Mouse (Mus musculus) gastrocnemius, postnatal 25 days (tissue): ENCODE measurements around the gene Il17f. TPM values are rescaled to one million over a fixed set of nuclear protein-coding genes. Genes with fewer than 3 reads are reported as not detected.
"Not testable (repeated sequence)": the region's sequence is repeated elsewhere in the genome, so short reads cannot be mapped to it uniquely, and the experiment has no call there.

Experiments used
- DNase-seq: peaks from one replicate; pipeline ENCODE4 v3.0.0; 2022
- total RNA-seq, 2 experiments: library from RNA; stranded (reverse); gene quantifications; 1 replicate in 1 of 2; 2 replicates in 1 of 2; pipeline ENCODE4 v1.2.3; 2021

The Il17f gene
- total RNA-seq, 2 experiments from 2014 or later: not detected

GRCm38 (mm10) chr1:20778366-20778765, 12.1 kb downstream of the Il17f start:
- DNase-seq: no peak

GRCm38 (mm10) chr1:20774026-20774730, 16.2 kb downstream of the Il17f start:
- DNase-seq: not testable (repeated sequence)

- DNase-seq: no peak
Measured at GRCm38 (mm10) chr1:20766526-20766925, 23.9 kb downstream of the Il17f start.

DNA sequence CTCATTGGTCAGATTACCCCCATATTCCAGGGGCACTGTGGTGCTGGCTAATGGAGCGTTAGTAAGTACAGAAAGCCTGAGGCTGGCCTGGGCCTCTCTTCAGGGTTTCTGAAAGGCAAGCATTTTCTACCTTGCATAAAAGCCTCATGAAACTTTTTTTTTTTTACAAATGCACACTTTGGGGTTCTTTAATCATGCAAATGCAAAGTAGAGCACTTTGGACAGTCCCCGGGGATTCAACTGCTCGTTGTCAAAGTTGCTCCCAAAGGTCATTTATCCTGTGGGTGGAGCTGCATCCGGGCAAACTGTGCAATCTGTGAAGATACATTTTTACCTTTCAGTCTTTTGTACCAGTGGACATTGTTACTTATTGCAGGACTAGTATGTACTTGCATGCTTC, 29.0 kb downstream of the Il17f start:
- DNase-seq: no peak

DNA sequence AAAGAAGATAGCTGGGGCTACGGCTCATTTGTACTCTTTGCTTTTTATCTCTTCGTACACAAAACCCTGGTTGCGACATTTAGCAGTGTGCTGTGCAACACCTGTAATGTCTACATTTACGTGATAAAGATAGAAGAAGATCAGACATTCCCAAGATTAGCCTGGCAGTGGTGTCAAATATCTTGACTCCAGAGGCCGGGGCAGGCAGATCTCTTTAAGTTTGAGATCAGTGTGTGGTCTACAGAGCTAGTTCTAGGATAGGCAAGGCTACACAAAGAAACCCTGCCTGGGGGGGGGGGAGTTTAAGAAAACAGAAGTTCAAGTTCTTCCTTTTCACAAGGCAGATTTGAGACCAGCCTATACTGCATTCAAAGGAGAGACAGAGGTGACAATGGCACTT, 30.1 kb downstream of the Il17f start:
- DNase-seq: no peak

GRCm38 (mm10) chr1:20759799-20760198, 30.6 kb downstream of the Il17f start:
- DNase-seq: no peak

- no peak for DNase-seq
Measured at GRCm38 (mm10) chr1:20757586-20757985, 32.8 kb downstream of the Il17f start.

GRCm38 (mm10) chr1:20754439-20754838, 36.0 kb downstream of the Il17f start:
- DNase-seq: no peak

GRCm38 (mm10) chr1:20740496-20740998, 49.9 kb downstream of the Il17f start:
- no peak for DNase-seq

- DNase-seq: no peak
Measured at GRCm38 (mm10) chr1:20738483-20738882, 51.9 kb downstream of the Il17f start.

DNA sequence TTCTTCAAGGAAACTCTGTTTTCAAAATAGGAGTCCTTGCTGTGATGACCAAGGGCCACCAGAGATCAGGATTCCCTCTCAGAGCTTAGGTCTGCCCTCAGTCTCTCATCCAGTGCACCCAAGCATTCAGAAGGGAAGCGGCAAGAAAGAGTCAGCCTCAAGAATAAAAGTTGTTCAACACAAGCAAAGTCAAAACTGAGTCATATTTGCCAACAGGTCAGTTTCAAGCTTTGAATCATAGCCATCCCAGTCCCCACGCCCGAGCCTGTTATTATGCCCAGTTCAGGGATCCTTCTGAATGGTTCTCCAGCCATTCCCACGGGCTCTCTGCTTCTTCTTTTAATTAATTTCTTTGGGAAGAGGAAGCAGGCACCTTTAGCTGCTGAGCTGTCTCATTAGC, 53.8 kb downstream of the Il17f start:
- DNase-seq: no peak

DNA sequence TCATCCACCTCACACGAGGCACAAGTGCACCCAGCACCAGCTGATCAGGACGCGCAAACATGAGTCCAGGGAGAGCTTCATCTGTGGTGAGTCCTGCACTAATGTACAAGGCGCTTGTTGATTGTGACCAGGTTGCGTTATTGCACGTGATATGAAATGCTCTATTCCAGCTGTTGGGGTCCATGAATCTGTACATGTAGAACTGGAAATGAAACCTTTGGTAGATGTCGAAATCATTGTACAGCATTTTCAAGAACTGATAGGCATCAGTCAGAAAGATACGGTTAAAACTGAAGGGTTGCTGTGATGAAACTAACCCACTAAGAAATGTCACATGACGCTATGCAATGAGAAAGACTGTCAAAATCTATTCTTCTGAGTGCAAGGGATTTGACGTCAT, 59.5 kb downstream of the Il17f start, which contains the start of gene Il17a:
Il17a (plus strand) TSS at position 3 of the 400 bp plus-strand sequence.
- no peak for DNase-seq

Other genes with a start within 250 kb of the Il17f start
- gene Pkhd1, start 172.6 kb downstream of the Il17f start, total RNA-seq: under 1 TPM; 0.10 to 0.13 TPM
- gene Il17a, start 59.7 kb downstream of the Il17f start, total RNA-seq: not detected
- gene Mcm3, start 29.7 kb upstream of the Il17f start, total RNA-seq: 1 to 10 TPM; 2.3 to 3.0 TPM
- gene Paqr8, start 100.0 kb upstream of the Il17f start, total RNA-seq: 1 to 10 TPM; 1.2 to 1.3 TPM
- under 1 TPM; 0.41 to 0.51 TPM for gene Efhc1, start 161.0 kb upstream of the Il17f start, total RNA-seq